Mouse (Mus musculus) bone marrow, adult 2 months (tissue): ENCODE data around the gene Akap2. TPM values are rescaled to one million over a fixed set of nuclear protein-coding genes. Genes with fewer than 3 reads are reported as not detected.

Experiments
- H3K27ac ChIP-seq: fragments of 200-500 bp; 2 replicates; pipeline ENCODE4 v1.5.1; 2012; ENCODE audit warnings: low read depth, mild to moderate bottlenecking, control low read depth, inconsistent platforms, low read length; ENCODE audit not compliant: control insufficient read depth, poor library complexity, insufficient read depth
- H3K4me1 ChIP-seq: fragments of 200-500 bp; 2 replicates; pipeline ENCODE4 v1.6.1; 2011; ENCODE audit warnings: low read length; ENCODE audit not compliant: control insufficient read depth, insufficient read depth
- H3K4me3 ChIP-seq: fragments of 200-500 bp; replicated peaks from 2 replicates; pipeline ENCODE3; 2011; ENCODE audit warnings: mild to moderate bottlenecking, low read depth, low read length, control low read depth; ENCODE audit not compliant: control insufficient read depth
- CTCF ChIP-seq: fragments of 200-500 bp; IDR thresholded peaks from 2 replicates; pipeline ENCODE4 v1.5.1; 2011; ENCODE audit warnings: low read length, control low read depth; ENCODE audit not compliant: control insufficient read depth, insufficient read depth
- POLR2A ChIP-seq: fragments of 200-500 bp; IDR thresholded peaks from 2 replicates; pipeline ENCODE4 v1.6.1; 2011; ENCODE audit warnings: low read depth, mild to moderate bottlenecking, control low read depth, low read length, borderline replicate concordance; ENCODE audit not compliant: control insufficient read depth
- WGBS: fragments of 180-500 bp; shearing (Covaris S2); methylation state at CpG from one replicate; pipeline ENCODE4 v1.1.7; 2018; 5-methylcytosine and 5-hydroxymethylcytosine counted together
- polyA plus RNA-seq: library from polyadenylated mRNA; stranded (reverse); fragments of >200 nt; gene quantifications from 2 replicates; pipeline ENCODE4 v1.2.4, GENCODE M21; 2011; ENCODE audit warnings: low replicate concordance; ENCODE audit not compliant: missing spikeins, insufficient read depth, insufficient read length

Gene Akap2
- polyA plus RNA-seq, 1 experiment: 4.0 TPM

DNA sequence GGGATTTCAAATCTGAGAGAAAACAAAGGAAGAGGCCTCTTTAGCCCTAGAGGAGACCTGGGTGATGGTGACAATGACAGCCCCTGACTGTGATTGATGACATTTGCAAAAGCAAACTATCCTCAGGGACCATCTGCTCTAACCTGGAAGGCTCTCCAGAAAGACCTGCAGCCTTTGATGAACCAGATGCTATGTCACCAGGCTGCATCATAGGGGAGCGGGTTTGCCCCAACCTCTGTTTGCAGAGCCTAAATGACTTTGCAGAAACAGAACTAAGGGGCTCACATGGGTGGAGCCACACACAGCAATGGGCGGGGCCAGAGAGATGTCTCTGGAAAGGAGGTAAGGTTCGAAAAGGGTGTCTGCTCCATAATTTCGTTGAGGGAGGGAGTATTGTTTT is 115.6 kb downstream of the Akap2 start:
- H3K4me1 ChIP-seq: no peaks in the 10 kb centered on the region
- no peak overlapping the region for H3K4me3 ChIP-seq
- no peak for TF ChIP-seq CTCF
- TF ChIP-seq POLR2A: no peak
- WGBS: 59% methylated on average over 4 of the region's 4 CpGs
- no peak overlapping the region; the same call in 1 of the 2 replicates for H3K27ac ChIP-seq

DNA sequence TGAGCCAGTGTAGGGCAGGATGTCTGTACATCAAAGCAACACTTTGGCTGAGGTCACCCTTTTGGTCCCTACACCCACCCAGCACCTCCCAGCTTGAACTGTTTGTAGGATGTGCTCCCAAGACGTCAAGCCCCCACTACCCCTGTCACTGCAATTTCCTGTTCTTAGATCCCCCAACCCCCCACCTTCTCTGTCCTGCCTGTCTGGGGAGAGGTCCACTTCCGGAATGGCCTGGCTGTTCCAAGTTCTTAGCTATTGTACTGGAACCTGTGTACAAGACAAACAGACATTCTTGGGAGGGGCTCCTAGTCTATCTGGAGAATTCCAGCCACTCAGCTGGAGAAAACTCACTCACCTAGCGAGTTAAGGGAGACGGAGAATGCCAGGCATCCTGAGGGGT is 116.7 kb downstream of the Akap2 start:
- H3K27ac ChIP-seq: no peak overlapping the region
- no peak overlapping the region for H3K4me3 ChIP-seq
- 69% methylated on average over 4 of the region's 4 CpGs for WGBS
- H3K4me1 ChIP-seq: no peaks in the 10 kb centered on the region
- TF ChIP-seq POLR2A: no peak
- TF ChIP-seq CTCF: no peak

DNA sequence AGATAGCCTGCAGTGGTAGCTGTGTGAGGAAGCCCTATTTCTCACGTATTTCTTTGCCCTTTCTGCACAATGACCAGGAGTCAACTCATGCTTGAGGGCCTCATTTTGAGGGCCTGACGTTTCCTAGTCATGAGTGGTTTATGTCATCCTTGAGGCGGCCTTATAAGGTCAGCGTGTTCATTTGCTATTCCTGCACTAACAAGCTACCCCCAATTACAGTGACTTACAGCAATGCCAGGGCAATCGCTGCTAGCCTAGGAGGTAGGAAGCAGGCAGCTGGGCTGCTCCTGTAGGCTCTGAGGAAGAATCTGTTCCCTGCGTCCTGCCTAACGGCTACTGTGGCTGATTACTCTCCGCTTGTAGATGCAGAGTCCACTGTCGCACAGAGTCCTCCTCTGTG is 119.6 kb downstream of the Akap2 start:
- Histone ChIP-seq H3K4me1 (no peaks in the 10 kb centered on the region), H3K27ac (no peak overlapping the region), H3K4me3 (no peak overlapping the region)
- WGBS: 78% methylated on average over 9 of the region's 9 CpGs
- no peak for TF ChIP-seq POLR2A
- no peak for TF ChIP-seq CTCF

DNA sequence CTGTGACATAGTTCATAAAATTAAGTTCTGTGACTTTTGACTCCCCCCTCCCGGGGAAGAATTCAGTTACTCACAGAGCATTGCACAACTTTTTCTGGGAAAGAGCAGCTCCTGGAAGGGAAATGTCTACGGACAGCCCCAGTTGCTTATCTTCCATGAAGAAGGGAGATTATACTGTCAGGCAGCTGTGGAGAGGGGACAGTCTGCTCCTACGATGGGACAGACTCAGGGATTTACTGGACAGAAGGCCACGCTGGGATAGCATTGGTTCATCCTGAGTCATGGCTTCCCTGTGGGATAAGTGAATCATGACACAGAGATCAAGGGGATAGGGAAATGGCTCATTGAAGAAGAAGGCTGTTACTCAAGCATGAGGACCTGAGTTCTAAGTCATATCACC is 121.9 kb downstream of the Akap2 start:
- 63% methylated on average over 4 of the region's 4 CpGs for WGBS
- H3K27ac ChIP-seq: no peak overlapping the region
- no peaks in the 10 kb centered on the region for H3K4me1 ChIP-seq
- no peak overlapping the region for H3K4me3 ChIP-seq
- TF ChIP-seq POLR2A (no peak), CTCF (no peak)

DNA sequence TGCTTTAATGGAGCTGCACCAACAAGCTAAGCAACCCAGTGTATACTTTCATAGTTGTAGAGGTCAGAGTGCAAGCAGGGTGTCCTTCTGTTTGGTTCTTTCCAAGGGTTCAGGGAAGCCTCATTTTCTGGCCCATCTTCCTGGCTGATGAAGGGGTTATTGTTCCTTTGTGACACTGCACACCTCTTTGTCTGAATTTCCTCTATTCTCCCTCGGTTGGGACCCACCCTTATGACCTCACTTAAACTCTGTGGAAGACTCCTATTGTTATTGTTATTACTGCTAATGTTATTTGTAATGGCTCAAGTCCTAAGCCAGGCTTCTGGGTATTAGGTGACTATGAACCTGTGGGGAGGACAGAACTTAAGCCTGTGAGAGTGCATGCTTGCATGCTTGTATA is 124.5 kb downstream of the Akap2 start:
- Histone ChIP-seq H3K4me3 (no peak overlapping the region), H3K4me1 (no peaks in the 10 kb centered on the region), H3K27ac (no peak overlapping the region)
- TF ChIP-seq POLR2A (no peak), CTCF (no peak)
- whole genome bisulfite sequencing: 44% methylated on average over 1 of the region's 1 CpGs

DNA sequence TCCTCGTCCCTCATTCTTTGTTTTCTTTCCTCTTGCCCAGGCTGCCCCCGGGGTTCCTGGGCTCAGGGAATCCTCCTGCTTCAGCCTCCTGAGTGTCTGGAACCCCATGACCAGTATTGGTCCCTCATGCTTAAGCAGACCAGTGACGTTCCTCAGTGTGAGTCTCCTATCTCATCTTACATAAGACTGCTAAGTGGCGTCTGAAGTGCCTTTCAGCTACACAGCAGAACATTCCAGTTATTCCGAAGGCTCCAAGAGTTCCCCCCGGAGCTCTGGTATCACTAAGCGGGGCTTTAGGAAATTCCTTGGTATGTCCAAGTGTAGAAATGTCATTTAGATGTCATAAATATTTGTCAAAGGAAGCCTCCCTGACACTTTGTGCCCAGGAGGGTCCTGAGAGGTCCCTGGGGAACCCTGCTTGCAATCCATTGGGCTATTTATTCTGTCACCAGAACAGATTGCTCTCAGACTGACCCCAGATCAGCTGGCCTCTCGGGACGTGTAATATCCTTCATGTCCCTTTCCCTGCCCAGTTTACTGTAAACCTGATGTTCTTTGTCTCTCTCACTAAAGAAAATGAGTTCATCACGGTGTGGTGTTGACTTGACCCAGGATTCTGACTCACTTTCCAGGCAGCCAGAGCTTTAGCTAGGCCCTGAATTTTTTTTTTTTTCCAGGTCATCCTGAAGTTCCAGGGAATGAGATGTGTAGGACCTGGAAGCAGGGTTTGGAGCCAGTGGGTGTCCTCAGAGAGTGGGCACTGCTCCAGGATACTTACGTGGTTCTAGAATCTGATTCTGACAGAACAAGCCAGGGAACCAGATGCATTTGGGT is 125.2 kb downstream of the Akap2 start:
- TF ChIP-seq CTCF (no peak), POLR2A (no peak)
- no peaks in the 10 kb centered on the region for H3K4me1 ChIP-seq
- no peak overlapping the region for H3K27ac ChIP-seq
- no peak overlapping the region for H3K4me3 ChIP-seq
- WGBS: 74% methylated on average over 11 of the region's 11 CpGs

DNA sequence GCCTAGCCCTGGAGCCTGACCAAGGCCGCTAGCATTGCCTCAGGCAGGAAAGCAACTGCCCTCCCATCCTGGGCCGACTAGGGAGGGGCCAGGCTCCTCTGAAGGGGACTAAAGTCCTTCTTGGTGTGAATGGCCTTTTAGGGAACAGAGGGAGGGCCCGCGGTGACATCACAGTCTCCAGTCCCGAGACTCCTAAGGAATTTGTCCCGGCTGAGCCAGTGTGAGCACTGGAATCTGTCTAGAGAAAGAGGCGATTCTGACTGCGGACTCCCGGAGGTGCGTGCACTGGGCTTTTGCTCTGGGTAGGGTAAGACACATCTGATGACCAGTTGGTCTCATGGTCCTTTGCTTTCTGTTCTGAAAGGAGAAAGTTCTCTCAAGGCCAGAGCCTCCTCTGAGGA is 127.6 kb downstream of the Akap2 start:
- no peaks in the 10 kb centered on the region; the same call in 1 of the 2 replicates for H3K4me1 ChIP-seq
- TF ChIP-seq CTCF (no peak), POLR2A (no peak)
- WGBS: 64% methylated on average over 10 of the region's 10 CpGs
- no peak overlapping the region for H3K4me3 ChIP-seq
- H3K27ac ChIP-seq: no peak overlapping the region

DNA sequence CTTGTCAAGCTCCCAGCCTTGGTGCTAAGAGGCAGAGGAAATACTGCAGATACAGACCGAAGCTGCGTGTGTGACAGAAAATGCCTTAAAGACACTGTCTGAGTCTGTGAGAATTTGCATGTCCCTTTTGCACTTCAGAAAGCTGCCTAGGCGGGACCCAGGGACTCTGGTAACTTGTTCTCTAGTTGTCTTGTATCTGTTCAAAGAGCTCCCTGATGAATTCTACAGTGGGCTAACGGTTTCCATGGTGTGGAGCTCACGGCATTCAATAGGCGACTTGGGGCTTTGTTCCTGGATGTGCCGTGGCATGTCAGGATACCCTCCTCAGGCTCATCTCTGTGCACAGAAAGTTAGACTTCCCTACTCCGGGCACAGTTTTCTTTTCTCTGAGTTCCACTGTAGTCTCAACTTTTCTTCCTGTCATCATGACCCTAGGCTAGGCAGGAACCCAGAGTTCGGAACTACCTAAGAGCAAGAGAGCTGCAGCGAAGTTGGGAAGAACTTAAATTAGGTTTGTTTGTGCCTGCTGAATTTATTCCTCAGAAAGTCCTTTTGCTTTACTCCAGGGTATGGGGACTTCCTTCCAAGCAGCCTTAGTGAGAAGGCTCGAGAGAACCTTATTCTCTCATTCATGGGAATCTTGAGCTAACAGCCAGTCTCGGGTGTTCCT is 128.2 kb downstream of the Akap2 start:
- Histone ChIP-seq H3K27ac (no peak overlapping the region), H3K4me3 (no peak overlapping the region), H3K4me1 (no peaks in the 10 kb centered on the region; the same call in 1 of the 2 replicates)
- 76% methylated on average over 12 of the region's 12 CpGs for WGBS
- TF ChIP-seq POLR2A (no peak), CTCF (no peak)
